Comparison of ENCODE assay signal across 8 mouse cellular contexts in the genomic region with DNA sequence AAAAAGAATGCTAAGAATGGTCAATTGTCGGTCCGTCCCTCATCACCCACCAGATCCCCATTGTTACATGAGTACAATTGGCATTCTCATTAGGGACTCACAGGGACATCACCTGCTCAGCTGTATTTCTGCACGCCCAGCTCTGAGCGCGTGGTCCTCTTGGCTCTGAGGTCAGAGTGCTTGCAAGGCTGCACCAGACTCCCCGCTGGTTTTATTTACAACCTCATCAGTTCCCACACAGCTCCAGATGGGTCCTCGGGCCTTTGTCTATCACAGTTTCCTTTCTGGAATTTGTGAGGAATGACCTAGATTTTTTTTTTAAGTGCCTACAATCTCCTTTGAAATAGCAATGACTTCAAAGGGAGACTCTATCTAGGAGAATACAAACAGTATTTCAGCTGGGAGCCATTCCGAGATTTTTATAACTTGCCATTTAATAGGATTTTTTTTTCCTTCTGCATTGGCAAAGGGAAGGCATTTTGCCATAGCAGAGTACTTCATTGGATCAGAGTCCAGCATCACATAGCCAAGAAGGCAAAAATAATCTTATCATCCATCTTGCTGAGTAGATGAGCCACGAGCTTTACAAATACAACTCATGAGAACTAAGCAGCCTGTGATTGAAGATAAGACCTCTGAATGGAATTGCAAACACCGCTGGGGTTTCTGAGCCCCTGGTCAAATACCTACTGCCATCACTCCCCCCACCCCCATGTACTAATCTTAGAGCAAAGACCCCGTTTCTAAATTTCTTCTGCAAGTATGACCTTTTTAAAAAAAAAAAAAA.
DNase-seq lines count a peak whose midpoint lies in the region; ATAC-seq lines count a peak whose summit lies in the region.

No protein-coding gene starts in this region.

- 3% methylated on average over 11 of the region's 11 CpGs for WGBS in hindbrain, embryonic 15.5 days
- 6% methylated on average over 11 of the region's 11 CpGs for WGBS in neural tube, embryonic 11.5 days

- no peak overlapping the region for H3K9ac ChIP-seq in hindbrain, embryonic 15.5 days
- no peak overlapping the region for H3K9ac ChIP-seq in neural tube, embryonic 11.5 days (ENCODE audit: low read length)

- peak; percentile 78 for ATAC-seq in hindbrain, embryonic 15.5 days (ENCODE audit: low FRiP score, low read depth)
- ATAC-seq in neural tube, embryonic 11.5 days (ENCODE audit: insufficient read depth, low FRiP score, low TSS enrichment), result peak; percentile 89

- no peaks in the 10 kb centered on the region for H3K27me3 ChIP-seq in hindbrain, embryonic 15.5 days
- H3K27me3 ChIP-seq in neural tube, embryonic 11.5 days (ENCODE audit: control insufficient read depth, insufficient read depth, low read length), result no peaks in the 10 kb centered on the region

- no peaks in the 10 kb centered on the region for H3K9me3 ChIP-seq in hindbrain, embryonic 15.5 days
- no peaks in the 10 kb centered on the region for H3K9me3 ChIP-seq in neural tube, embryonic 11.5 days (ENCODE audit: control insufficient read depth, low read length)

- H3K4me2 ChIP-seq in hindbrain, embryonic 15.5 days, result peak overlapping the region; percentile 11
- H3K4me2 ChIP-seq in neural tube, embryonic 11.5 days (ENCODE audit: low read depth), result no peak overlapping the region

- H3K4me3 ChIP-seq in hindbrain, embryonic 15.5 days, result no peak overlapping the region
- no peak overlapping the region for H3K4me3 ChIP-seq in neural tube, embryonic 11.5 days (ENCODE audit: low read depth, low read length)

- peak; percentile 17 to 62 for DNase-seq in adrenal gland, adult (ENCODE audit: inconsistent age in 2 of 2, low spot score in 1 of 2)
- no peak for DNase-seq in adrenal gland, postnatal 10 days
- peak; percentile 74 to 81 for DNase-seq in cerebellum, postnatal 14 days
- DNase-seq in neural tube, embryonic 11.5 days (ENCODE audit: low spot score), result peak; percentile 59
- no peak for DNase-seq in thymus, postnatal 25 days
- no peak for DNase-seq in kidney, adult 11 months
- DNase-seq in thymus, postnatal 4 days, result no peak

- peaks cover 21% of the 10 kb centered on the region for H3K4me1 ChIP-seq in hindbrain, embryonic 15.5 days (replicated peaks)
- H3K4me1 ChIP-seq in neural tube, embryonic 11.5 days (ENCODE audit: control insufficient read depth, insufficient read depth, low read length), result no peaks in the 10 kb centered on the region; the same call in 1 of the 2 replicates

- peak overlapping the region; percentile 74 for H3K27ac ChIP-seq in hindbrain, embryonic 15.5 days (replicated peaks)
- peak overlapping the region; percentile 70 for H3K27ac ChIP-seq in neural tube, embryonic 11.5 days (ENCODE audit: low read depth, low read length)

- H3K36me3 ChIP-seq in hindbrain, embryonic 15.5 days, result no peaks in the 10 kb centered on the region
- H3K36me3 ChIP-seq in neural tube, embryonic 11.5 days (ENCODE audit: control insufficient read depth, insufficient read depth, low read length), result no peaks in the 10 kb centered on the region

Comparison
In these comparisons a context has a peak if more than half of its experiments do, and no peak if none do; other contexts are left out.
1. DNase-seq: peak in adrenal gland, adult (2 of 2), cerebellum, postnatal 14 days (2 of 2) and neural tube, embryonic 11.5 days (single experiment); none in adrenal gland, postnatal 10 days (single experiment), thymus, postnatal 25 days (single experiment), kidney, adult 11 months (single experiment) and thymus, postnatal 4 days (single experiment).